Mouse (Mus musculus): ENCODE data around the gene Gm10959. TPM values are rescaled to one million over a fixed set of nuclear protein-coding genes. Genes with fewer than 3 reads are reported as not detected.

Gm10959 gene
- polyA plus RNA-seq, 1 experiment, result not detected

DNA sequence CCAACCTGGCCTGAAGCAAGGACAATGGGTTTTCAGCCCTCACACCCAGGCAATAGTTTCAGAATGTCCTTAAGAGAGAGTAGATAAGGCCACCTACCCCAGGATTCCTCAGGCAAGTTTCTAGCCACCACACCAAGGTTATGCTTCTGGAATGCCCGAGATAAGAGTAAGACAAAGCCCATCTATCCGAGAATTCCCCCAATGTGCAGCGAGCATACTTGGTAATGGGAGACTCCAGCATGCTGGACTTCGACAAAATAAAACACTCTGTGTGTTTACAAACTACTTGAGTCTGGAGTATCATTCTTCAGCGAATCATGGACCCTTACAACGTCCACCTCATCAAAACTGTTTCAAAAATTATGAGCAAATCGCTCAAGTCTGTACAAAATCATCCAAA is 4.0 kb upstream of the Gm10959 start:
- DNase-seq, result no peak
- 51% methylated on average over 7 of the region's 7 CpGs for WGBS
- no peak overlapping the region for H3K4me3 ChIP-seq (replicated peaks; ENCODE audit: extremely low read depth, low read depth, low read length)
- TF ChIP-seq CTCF (IDR thresholded peaks at IDR 0.05; ENCODE audit: insufficient read depth, low read length) (no peak), POLR2A (IDR thresholded peaks at IDR 0.05; ENCODE audit: borderline replicate concordance, extremely low read depth, low read depth, low read length) (no peak)
- no peaks in the 10 kb centered on the region; the same call in 1 of the 2 replicates for H3K4me1 ChIP-seq (ENCODE audit: control insufficient read depth, insufficient read depth, low read length)

DNA sequence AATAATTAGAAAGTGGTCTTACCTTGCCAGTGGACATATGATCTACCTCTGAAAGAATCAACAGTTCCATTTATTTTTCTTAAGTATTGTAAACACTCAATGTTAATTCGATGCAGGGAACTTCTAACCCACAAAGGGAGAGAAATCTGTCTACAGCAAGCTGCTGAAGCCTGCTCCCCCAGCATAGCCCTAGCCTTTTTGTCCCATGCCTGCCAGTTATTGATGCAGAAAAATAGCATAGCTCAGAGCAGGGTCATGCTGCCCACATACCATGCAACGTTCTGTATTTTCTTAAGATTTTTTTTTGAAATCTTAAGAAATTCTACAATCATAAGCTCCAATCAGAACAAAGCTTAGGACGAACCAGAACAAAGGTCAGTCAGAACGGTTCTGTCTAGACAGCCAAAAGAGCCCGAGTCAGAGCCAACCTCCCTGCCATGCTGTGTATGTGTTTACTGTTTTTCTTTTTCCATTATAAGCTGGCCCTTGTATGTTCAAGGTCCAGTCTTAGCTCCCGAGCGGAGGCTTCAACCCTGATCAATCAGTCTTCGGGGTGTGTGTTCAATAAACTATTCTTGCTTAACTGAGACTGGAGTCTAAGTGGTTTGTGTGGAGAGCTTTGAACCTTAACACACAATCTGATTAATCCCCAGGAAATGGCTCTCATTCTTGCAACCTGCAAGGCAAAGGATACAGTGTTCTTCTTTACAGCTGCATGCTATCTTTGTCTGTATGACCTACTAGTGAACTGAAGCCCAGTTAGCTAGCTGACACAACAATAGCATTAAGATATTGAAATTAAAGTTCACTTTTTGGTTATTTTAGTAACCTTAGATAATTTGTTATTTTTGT is 2.7 kb upstream of the Gm10959 start:
- Histone ChIP-seq H3K4me1 (ENCODE audit: control insufficient read depth, insufficient read depth, low read length) (no peaks in the 10 kb centered on the region; the same call in 1 of the 2 replicates), H3K4me3 (replicated peaks; ENCODE audit: extremely low read depth, low read depth, low read length) (no peak overlapping the region)
- WGBS, result 66% methylated on average over 8 of the region's 8 CpGs
- TF ChIP-seq CTCF (IDR thresholded peaks at IDR 0.05; ENCODE audit: insufficient read depth, low read length) (no peak), POLR2A (IDR thresholded peaks at IDR 0.05; ENCODE audit: borderline replicate concordance, extremely low read depth, low read depth, low read length) (no peak)
- no peak for DNase-seq

DNA sequence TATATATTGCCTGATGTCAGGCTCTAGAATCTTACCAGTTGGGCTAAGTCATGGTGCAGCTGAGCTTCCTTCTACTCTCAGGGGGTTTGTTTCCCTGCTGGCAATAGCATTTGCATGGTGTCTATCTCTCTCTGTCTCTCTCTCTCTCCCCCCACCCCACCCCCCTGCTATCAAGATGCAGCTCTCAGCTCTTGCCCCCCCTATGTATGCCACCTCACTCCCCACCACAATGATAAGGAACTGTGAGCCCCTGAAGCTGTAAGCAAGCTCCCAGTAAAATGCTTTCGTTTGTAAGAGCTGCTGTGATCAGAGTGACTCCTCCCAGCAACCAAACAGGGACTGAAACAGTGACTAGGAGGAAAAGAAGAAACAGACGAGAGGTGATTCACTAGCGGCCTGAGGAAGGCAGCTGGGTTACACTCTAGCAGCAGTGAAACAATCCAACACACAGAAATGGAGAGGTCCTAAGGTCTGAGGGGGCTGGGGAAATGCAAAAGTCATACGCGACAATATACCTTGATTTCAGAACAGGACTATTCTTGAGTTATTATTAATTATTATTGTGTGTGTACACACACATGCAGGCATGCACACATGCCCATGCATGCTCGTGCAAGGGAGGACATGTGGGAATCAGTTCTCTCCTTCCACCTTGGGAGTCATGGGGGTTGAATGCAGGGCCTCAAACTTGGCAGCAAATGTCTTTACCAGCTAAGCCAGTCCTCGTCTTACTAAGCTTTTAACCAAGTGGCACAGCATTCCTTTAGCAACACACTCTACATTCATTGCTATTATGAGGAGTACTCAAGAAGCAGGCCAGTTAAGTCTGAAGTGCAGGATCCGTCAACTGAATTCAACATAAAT is 1.6 kb upstream of the Gm10959 start:
- WGBS, result 58% methylated on average over 8 of the region's 8 CpGs
- no peak for TF ChIP-seq CTCF (IDR thresholded peaks at IDR 0.05; ENCODE audit: insufficient read depth, low read length)
- no peaks in the 10 kb centered on the region for H3K4me1 ChIP-seq (ENCODE audit: control insufficient read depth, insufficient read depth, low read length)
- no peak for DNase-seq
- H3K4me3 ChIP-seq (replicated peaks; ENCODE audit: extremely low read depth, low read depth, low read length), result no peak overlapping the region

DNA sequence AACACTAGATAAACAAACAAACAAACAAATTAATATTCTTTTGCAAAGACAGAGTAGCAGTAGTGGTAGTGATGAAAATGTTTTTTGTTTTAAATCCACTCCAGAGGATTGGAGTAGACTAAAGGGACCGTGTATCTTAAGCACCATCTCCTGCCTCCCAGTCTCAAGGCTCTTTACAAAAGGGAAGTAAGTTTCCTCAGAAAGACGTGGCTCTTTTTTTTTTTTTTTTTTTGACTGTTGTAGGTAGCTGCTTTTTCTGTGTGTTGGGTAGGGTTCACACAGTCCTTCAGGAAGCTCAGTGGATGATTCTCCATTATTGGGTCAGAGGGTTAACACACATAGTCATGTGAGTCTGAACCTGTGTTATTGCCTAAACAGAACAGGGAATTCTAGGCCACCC is 488 bp downstream of the Gm10959 start:
- no peaks in the 10 kb centered on the region for H3K4me1 ChIP-seq (ENCODE audit: control insufficient read depth, insufficient read depth, low read length)
- TF ChIP-seq CTCF (IDR thresholded peaks at IDR 0.05; ENCODE audit: insufficient read depth, low read length) (no peak), POLR2A (IDR thresholded peaks at IDR 0.05; ENCODE audit: borderline replicate concordance, extremely low read depth, low read depth, low read length) (no peak)
- no peak overlapping the region for H3K4me3 ChIP-seq (replicated peaks; ENCODE audit: extremely low read depth, low read depth, low read length)
- DNase-seq, result no peak
- WGBS, result 43% methylated on average over 2 of the region's 2 CpGs

DNA sequence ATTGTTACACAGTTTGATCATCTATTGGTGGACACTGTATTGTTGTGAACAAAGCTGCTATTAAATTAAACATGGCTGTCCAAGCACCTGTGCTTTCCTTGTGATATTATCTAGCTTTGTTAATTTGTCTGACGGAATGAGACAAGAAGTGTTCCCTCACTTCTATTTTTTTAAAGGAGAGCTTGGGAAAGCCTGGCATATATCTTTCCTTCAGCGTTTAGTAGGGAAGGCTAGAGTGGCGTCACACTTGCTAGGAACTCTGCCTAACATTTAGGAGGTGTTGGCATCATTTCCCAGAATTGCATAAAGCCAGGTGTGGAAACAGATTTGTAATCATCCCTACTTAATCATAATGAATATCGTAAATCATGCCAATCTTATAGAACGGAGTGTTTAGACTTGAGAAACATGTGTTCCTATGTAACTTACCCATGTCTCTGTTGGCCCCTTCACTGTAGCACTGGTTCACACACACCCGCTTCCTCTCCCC is 2.9 kb downstream of the Gm10959 start:
- DNase-seq, result no peak
- TF ChIP-seq POLR2A (IDR thresholded peaks at IDR 0.05; ENCODE audit: borderline replicate concordance, extremely low read depth, low read depth, low read length) (no peak), CTCF (IDR thresholded peaks at IDR 0.05; ENCODE audit: insufficient read depth, low read length) (no peak)
- H3K4me1 ChIP-seq (ENCODE audit: control insufficient read depth, insufficient read depth, low read length), result no peaks in the 10 kb centered on the region
- no peak overlapping the region for H3K4me3 ChIP-seq (replicated peaks; ENCODE audit: extremely low read depth, low read depth, low read length)
- WGBS, result 77% methylated on average over 6 of the region's 6 CpGs

DNA sequence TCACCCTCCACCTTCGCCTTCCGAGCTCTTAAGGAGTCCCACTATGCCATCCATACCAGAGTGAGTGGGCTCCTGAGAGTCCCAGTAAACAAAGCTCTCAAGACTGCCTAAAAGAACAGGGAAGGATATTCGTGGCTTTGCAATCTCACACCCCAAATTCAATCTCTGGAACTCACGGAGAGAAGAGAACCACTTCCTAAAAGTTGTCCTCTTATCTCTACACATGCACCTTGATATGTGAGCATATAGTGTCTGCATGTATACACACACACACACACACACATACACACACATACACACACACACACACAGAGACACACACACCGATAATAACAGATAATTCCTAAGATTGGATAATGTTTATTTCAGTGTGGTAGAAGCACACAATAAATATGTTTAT is 3.7 kb downstream of the Gm10959 start:
- Histone ChIP-seq H3K4me3 (replicated peaks; ENCODE audit: extremely low read depth, low read depth, low read length) (no peak overlapping the region), H3K4me1 (ENCODE audit: control insufficient read depth, insufficient read depth, low read length) (no peaks in the 10 kb centered on the region)
- no peak for DNase-seq
- WGBS, result 70% methylated on average over 5 of the region's 5 CpGs
- TF ChIP-seq POLR2A (IDR thresholded peaks at IDR 0.05; ENCODE audit: borderline replicate concordance, extremely low read depth, low read depth, low read length), result no peak
- TF ChIP-seq CTCF (IDR thresholded peaks at IDR 0.05; ENCODE audit: insufficient read depth, low read length), result no peak

DNA sequence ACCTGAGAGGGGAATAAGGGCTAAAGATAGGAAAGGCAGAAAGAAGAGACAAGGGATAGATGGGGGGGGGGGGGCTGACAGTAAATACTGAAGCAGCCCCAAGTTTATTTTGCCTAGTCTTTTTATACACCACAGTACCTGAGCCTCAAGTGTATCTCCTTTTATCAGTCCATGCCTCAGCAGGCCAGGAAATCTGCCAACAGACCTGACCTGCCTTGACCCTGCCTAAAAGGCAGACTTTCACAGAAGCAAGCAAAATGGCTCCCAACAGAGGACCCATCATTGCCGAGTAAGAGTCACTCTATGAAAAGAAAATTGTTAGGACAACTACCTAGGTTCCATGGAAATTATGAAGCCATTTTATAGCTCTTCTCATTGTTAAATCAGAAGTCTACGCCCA is 11.3 kb downstream of the Gm10959 start:
- DNase-seq, result no peak
- no peak for TF ChIP-seq CTCF (IDR thresholded peaks at IDR 0.05; ENCODE audit: insufficient read depth, low read length)
- TF ChIP-seq POLR2A (IDR thresholded peaks at IDR 0.05; ENCODE audit: borderline replicate concordance, extremely low read depth, low read depth, low read length), result no peak
- Histone ChIP-seq H3K4me3 (replicated peaks; ENCODE audit: extremely low read depth, low read depth, low read length) (no peak overlapping the region), H3K4me1 (ENCODE audit: control insufficient read depth, insufficient read depth, low read length) (no peaks in the 10 kb centered on the region)
- WGBS, result 83% methylated on average over 2 of the region's 2 CpGs

DNA sequence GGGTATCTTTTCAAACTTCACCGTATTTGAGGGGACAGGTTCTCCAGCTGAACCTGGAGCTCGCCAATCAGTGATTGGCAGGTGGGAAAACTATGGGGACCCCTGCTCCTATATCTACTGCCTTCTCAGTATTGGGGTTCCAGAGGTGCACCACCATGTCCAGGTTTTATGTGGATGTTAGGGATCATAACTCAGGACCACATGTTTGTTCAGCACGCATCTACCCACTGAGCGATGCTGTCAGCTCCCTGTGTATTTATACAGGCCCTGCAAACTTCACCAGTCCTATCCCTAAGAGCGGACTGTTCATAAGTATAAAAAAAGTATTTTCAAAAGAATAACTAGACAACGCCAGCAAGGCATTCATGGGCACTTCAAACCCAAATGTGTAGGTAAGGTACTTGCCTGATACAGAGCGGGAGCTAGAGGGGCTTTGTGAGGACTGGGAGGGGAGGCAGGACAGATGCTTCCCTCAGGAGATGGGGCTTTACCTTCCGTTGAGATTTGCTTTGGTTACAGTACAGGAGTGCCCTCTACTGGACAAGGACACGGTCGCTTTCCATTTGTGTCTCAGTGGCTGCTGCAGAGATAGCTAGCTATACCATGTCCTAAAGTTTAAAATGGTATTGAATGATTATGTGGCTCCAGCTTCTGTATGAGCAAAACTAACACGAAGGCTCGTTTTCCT is 15.3 kb downstream of the Gm10959 start:
- no peaks in the 10 kb centered on the region for H3K4me1 ChIP-seq (ENCODE audit: control insufficient read depth, insufficient read depth, low read length)
- H3K4me3 ChIP-seq (replicated peaks; ENCODE audit: extremely low read depth, low read depth, low read length), result no peak overlapping the region
- TF ChIP-seq CTCF (IDR thresholded peaks at IDR 0.05; ENCODE audit: insufficient read depth, low read length), result peak; percentile 72
- no peak for TF ChIP-seq POLR2A (IDR thresholded peaks at IDR 0.05; ENCODE audit: borderline replicate concordance, extremely low read depth, low read depth, low read length)
- 39% methylated on average over 12 of the region's 12 CpGs for WGBS
- DNase-seq, result peak; percentile 13

DNA sequence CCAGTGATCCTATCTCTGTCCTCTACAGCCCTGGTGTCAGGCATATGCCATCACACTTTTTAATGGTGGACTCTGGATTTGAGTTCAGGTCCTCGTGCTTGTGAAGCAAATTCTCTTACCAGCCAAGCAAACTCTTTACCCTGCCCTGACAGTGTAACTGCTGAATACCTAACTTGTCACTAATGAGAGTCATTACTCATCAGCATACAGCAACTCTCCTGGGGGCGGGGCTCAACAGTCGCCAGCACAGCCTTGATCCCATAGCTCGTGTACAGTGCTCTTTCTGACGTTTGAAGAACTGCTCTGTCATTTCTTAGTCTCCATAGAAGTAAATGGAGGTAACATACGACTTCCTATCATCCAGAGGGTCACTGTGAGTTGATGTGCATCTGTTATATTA is 20.9 kb downstream of the Gm10959 start:
- H3K4me1 ChIP-seq (ENCODE audit: control insufficient read depth, insufficient read depth, low read length), result no peaks in the 10 kb centered on the region
- 53% methylated on average over 6 of the region's 6 CpGs for WGBS
- TF ChIP-seq CTCF (IDR thresholded peaks at IDR 0.05; ENCODE audit: insufficient read depth, low read length) (no peak), POLR2A (IDR thresholded peaks at IDR 0.05; ENCODE audit: borderline replicate concordance, extremely low read depth, low read depth, low read length) (no peak)
- DNase-seq, result no peak
- H3K4me3 ChIP-seq (replicated peaks; ENCODE audit: extremely low read depth, low read depth, low read length), result no peak overlapping the region

Data from lung, adult 2 months (tissue).